In the genomic region with DNA sequence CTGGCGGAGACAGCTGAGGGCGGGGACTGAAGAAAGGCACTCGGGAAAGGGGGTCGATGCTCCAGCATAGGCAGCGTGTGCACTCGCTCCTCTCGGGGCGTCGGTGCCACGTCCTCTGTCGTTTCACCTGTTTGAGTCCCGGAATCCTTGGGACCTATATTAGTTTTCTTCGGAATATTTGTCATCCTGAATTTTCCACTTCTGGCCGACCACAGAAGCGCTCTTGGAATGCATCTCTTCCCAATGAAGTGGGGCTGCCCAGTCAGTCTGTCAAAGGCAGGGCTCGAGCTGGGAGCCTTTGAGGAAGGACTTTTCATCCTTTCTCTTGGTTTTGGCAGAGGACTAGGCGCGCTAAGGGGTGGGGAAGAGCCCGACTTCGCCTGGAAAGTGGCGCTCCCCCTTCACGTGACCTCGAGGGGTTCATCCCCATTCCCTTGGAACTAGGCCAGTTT, we compare ENCODE assay signal across 9 mouse cellular contexts. TPM values are rescaled to one million over a fixed set of nuclear protein-coding genes. Genes with fewer than 3 reads are reported as not detected.
DNase-seq lines count a peak whose midpoint lies in the region; ATAC-seq and TF ChIP-seq lines count a peak whose summit lies in the region.
"Had no signal": no experiment of that assay in that cellular context is flagged by ENCODE, and none has a peak within 500 bp of the region (broad histone marks: within the 10 kb centered on the region; RNA-seq: fewer than 3 reads in every experiment).

No protein-coding gene starts in this region.

- H3K4me2 ChIP-seq in embryonic facial prominence, embryonic 15.5 days (replicated peaks): peak overlapping the region; percentile 90
- H3K4me2 ChIP-seq in limb, embryonic 13.5 days (replicated peaks): peak overlapping the region; percentile 81
- H3K4me2 ChIP-seq in midbrain, postnatal 0 days (ENCODE audit: low read depth, low read length, poor library complexity, severe bottlenecking): peak overlapping the region; percentile 94

- H3K27ac ChIP-seq in embryonic facial prominence, embryonic 15.5 days (replicated peaks): peak overlapping the region; percentile 96
- peak overlapping the region; percentile 94 for H3K27ac ChIP-seq in limb, embryonic 13.5 days
- H3K27ac ChIP-seq in midbrain, postnatal 0 days (ENCODE audit: low read depth, low read length): no peak overlapping the region

- peak overlapping the region; percentile 55 for H3K4me3 ChIP-seq in embryonic facial prominence, embryonic 15.5 days (replicated peaks)
- H3K4me3 ChIP-seq in limb, embryonic 13.5 days: peak overlapping the region; percentile 71
- peak overlapping the region; percentile 64 for H3K4me3 ChIP-seq in midbrain, postnatal 0 days (ENCODE audit: low read depth, low read length)

- H3K9ac ChIP-seq in embryonic facial prominence, embryonic 15.5 days: no peak overlapping the region; the same call in 1 of the 2 replicates
- peak overlapping the region; percentile 79 for H3K9ac ChIP-seq in limb, embryonic 13.5 days
- H3K9ac ChIP-seq in midbrain, postnatal 0 days (replicated peaks; ENCODE audit: low read length, poor library complexity, severe bottlenecking): peak overlapping the region; percentile 72; the same call in 1 of the 2 replicates

- 2% methylated on average over 23 of the region's 23 CpGs for WGBS in embryonic facial prominence, embryonic 15.5 days
- WGBS in limb, embryonic 13.5 days: 2% methylated on average over 23 of the region's 23 CpGs
- 3% methylated on average over 23 of the region's 23 CpGs for WGBS in midbrain, postnatal 0 days

- H3K27me3 ChIP-seq in embryonic facial prominence, embryonic 15.5 days: no peaks in the 10 kb centered on the region
- peaks cover 28% of the 10 kb centered on the region for H3K27me3 ChIP-seq in limb, embryonic 13.5 days
- H3K27me3 ChIP-seq in midbrain, postnatal 0 days (ENCODE audit: insufficient read depth, low read length): peaks cover 6% of the 10 kb centered on the region; the same call in 1 of the 2 replicates

- TF ChIP-seq CTCF in midbrain, postnatal 0 days (IDR thresholded peaks at IDR 0.05): no peak

- DNase-seq in lung, adult 18-20 months: peak; percentile 52
- no peak for DNase-seq in lung, postnatal 25 days (ENCODE audit: low spot score)
- peak; percentile 26 for DNase-seq in heart, postnatal 25 days (ENCODE audit: low spot score)
- DNase-seq in midbrain, postnatal 0 days (ENCODE audit: low spot score): no peak
- no peak for DNase-seq in frontal cortex, postnatal 25 days (ENCODE audit: low spot score in 2 of 2)

- H3K9me3 ChIP-seq in embryonic facial prominence, embryonic 15.5 days (replicated peaks): no peaks in the 10 kb centered on the region
- no peaks in the 10 kb centered on the region for H3K9me3 ChIP-seq in limb, embryonic 13.5 days
- no peaks in the 10 kb centered on the region for H3K9me3 ChIP-seq in midbrain, postnatal 0 days (ENCODE audit: low read length)

- H3K36me3 ChIP-seq in embryonic facial prominence, embryonic 15.5 days: no peaks in the 10 kb centered on the region
- H3K36me3 ChIP-seq in limb, embryonic 13.5 days: no peaks in the 10 kb centered on the region
- H3K36me3 ChIP-seq in midbrain, postnatal 0 days (ENCODE audit: insufficient read depth, low read length): no peaks in the 10 kb centered on the region

- intact Hi-C loops in heart, postnatal 25 days (cut with DNase I): loop anchor here (5.0 kb wide), 3 partner anchors 68 to 578 kb away; partner anchors contain the start of gene Rad23b

- ATAC-seq in embryonic facial prominence, embryonic 15.5 days (ENCODE audit: insufficient number of reproducible peaks, low FRiP score, low TSS enrichment, low read depth): no peak
- ATAC-seq in limb, embryonic 13.5 days (ENCODE audit: low FRiP score, low read depth): no peak
- no peak for ATAC-seq in midbrain, postnatal 0 days (ENCODE audit: low FRiP score)
- no peak for ATAC-seq in megakaryocyte-erythroid progenitor cell, adult 5-6 weeks (replicated peaks; ENCODE audit: low FRiP score, low TSS enrichment, poor library complexity, severe bottlenecking)

- peaks cover 27% of the 10 kb centered on the region for H3K4me1 ChIP-seq in embryonic facial prominence, embryonic 15.5 days
- peaks cover 31% of the 10 kb centered on the region for H3K4me1 ChIP-seq in limb, embryonic 13.5 days
- 0 out of 2 replicates have a peak, but pooled peaks cover 3% of the 10 kb centered on the region for H3K4me1 ChIP-seq in midbrain, postnatal 0 days (ENCODE audit: insufficient read depth, low read length)

RNA-seq across cellular contexts. Expression of gene Klf4, which starts 1.6 kb away (rescaled TPM):
- polyA plus RNA-seq in embryonic facial prominence, embryonic 15.5 days (2015; fragmentation: Nextera tagmentation; extraction: Ambion mirVana): 43.0 and 45.2 TPM in 2 replicates
- total RNA-seq in heart, postnatal 25 days (2021): 10 to 100 TPM; 28.3 to 39.0 TPM
- 12.3 and 12.6 TPM in 2 replicates for polyA plus RNA-seq in limb, embryonic 13.5 days (2015; fragmentation: Nextera tagmentation; extraction: Ambion mirVana)
- total RNA-seq in midbrain, postnatal 0 days (2014; rRNA removed): 8.2 and 12.4 TPM in 2 replicates
- 4.1 and 4.3 TPM in 2 replicates for polyA plus RNA-seq in midbrain, postnatal 0 days (2015; fragmentation: Nextera tagmentation; extraction: Ambion mirVana)
- 0.26 TPM in 1 of 2 replicates, not detected in the other for total RNA-seq in megakaryocyte-erythroid progenitor cell, adult 5-6 weeks (2014; fragmentation: Nextera tagmentation)
- 1.4 and 4.5 TPM in 2 replicates for total RNA-seq in megakaryocyte-erythroid progenitor cell, adult 5-6 weeks (2017)
- total RNA-seq: MEL had no signal

Comparison
In these comparisons a context has a peak if more than half of its experiments do, and no peak if none do; other contexts are left out.
1. DNase-seq: peak in lung, adult 18-20 months (2 of 2) and heart, postnatal 25 days (single experiment); none in lung, postnatal 25 days (single experiment), midbrain, postnatal 0 days (single experiment) and frontal cortex, postnatal 25 days (0 of 2).
2. Peak in every context shown above with its lines, with median percentiles within 50 percentile points of each other: H3K4me2 ChIP-seq and H3K4me3 ChIP-seq.